Mouse (Mus musculus): ENCODE data around the gene Prr19. TPM values are rescaled to one million over a fixed set of nuclear protein-coding genes. Genes with fewer than 3 reads are reported as not detected.

The Prr19 gene
- polyA plus RNA-seq, 1 experiment = not detected

- H3K4me3 ChIP-seq (ENCODE audit: insufficient read depth, low read length) = no peak overlapping the region
- no peak for TF ChIP-seq CTCF (IDR thresholded peaks at IDR 0.05; ENCODE audit: low read depth, low read length)
- no peak for TF ChIP-seq POLR2A (IDR thresholded peaks at IDR 0.05; ENCODE audit: borderline replicate concordance, low read depth, low read length)
- H3K4me1 ChIP-seq (ENCODE audit: control insufficient read depth, insufficient read depth, low read length) = no peaks in the 10 kb centered on the region
- no peak overlapping the region for H3K27ac ChIP-seq (ENCODE audit: insufficient read depth, low read depth, low read length)
Observed at GRCm38 (mm10) chr7:25341000-25341784, 40.0 kb downstream of the Prr19 start.

GRCm38 (mm10) chr7:25348861-25349260 lies 47.6 kb downstream of the Prr19 start:
- no peak overlapping the region for H3K27ac ChIP-seq (ENCODE audit: insufficient read depth, low read depth, low read length)
- no peaks in the 10 kb centered on the region for H3K4me1 ChIP-seq (ENCODE audit: control insufficient read depth, insufficient read depth, low read length)
- TF ChIP-seq CTCF (IDR thresholded peaks at IDR 0.05; ENCODE audit: low read depth, low read length) (no peak), POLR2A (IDR thresholded peaks at IDR 0.05; ENCODE audit: borderline replicate concordance, low read depth, low read length) (no peak)
- H3K4me3 ChIP-seq (ENCODE audit: insufficient read depth, low read length) = no peak overlapping the region

Other genes with a start within 250 kb of the Prr19 start
- gene Grik5, start 229.1 kb upstream of the Prr19 start, polyA plus RNA-seq (2012; ENCODE audit: insufficient read depth, insufficient read length, missing spikeins) = 1.5 and 2.1 TPM in 2 replicates
- gene Zfp574, start 228.8 kb upstream of the Prr19 start, polyA plus RNA-seq (2012; ENCODE audit: insufficient read depth, insufficient read length, missing spikeins) = 9.6 and 9.7 TPM in 2 replicates
- 105 and 121 TPM in 2 replicates for gene Pou2f2, start 121.7 kb upstream of the Prr19 start, polyA plus RNA-seq (2012; ENCODE audit: insufficient read depth, insufficient read length, missing spikeins)
- 12.6 and 12.7 TPM in 2 replicates for gene Dedd2, start 80.8 kb upstream of the Prr19 start, polyA plus RNA-seq (2012; ENCODE audit: insufficient read depth, insufficient read length, missing spikeins)
- gene Zfp526, start 80.0 kb upstream of the Prr19 start, polyA plus RNA-seq (2012; ENCODE audit: insufficient read depth, insufficient read length, missing spikeins) = 5.0 and 6.4 TPM in 2 replicates
- gene Gsk3a, start 63.6 kb upstream of the Prr19 start, polyA plus RNA-seq (2012; ENCODE audit: insufficient read depth, insufficient read length, missing spikeins) = 78.6 and 87.1 TPM in 2 replicates
- gene Erf, start 50.6 kb upstream of the Prr19 start, polyA plus RNA-seq (2012; ENCODE audit: insufficient read depth, insufficient read length, missing spikeins) = 22.7 and 27.8 TPM in 2 replicates
- 251 and 272 TPM in 2 replicates for gene Cic, start 33.7 kb upstream of the Prr19 start, polyA plus RNA-seq (2012; ENCODE audit: insufficient read depth, insufficient read length, missing spikeins)
- 35.5 and 38.0 TPM in 2 replicates for gene Pafah1b3, start 3.4 kb upstream of the Prr19 start, polyA plus RNA-seq (2012; ENCODE audit: insufficient read depth, insufficient read length, missing spikeins)
- gene Tmem145, start 4.7 kb downstream of the Prr19 start, polyA plus RNA-seq (2012; ENCODE audit: insufficient read depth, insufficient read length, missing spikeins) = not detected in 2 replicates
- 13.2 and 13.8 TPM in 2 replicates for gene Megf8, start 15.8 kb downstream of the Prr19 start, polyA plus RNA-seq (2012; ENCODE audit: insufficient read depth, insufficient read length, missing spikeins)
- not detected in 2 replicates for gene Cnfn, start 68.3 kb downstream of the Prr19 start, polyA plus RNA-seq (2012; ENCODE audit: insufficient read depth, insufficient read length, missing spikeins)
- gene Lipe, start 97.3 kb downstream of the Prr19 start, polyA plus RNA-seq (2012; ENCODE audit: insufficient read depth, insufficient read length, missing spikeins) = 28.7 and 37.1 TPM in 2 replicates
- not detected in 2 replicates for gene Cxcl17, start 111.5 kb downstream of the Prr19 start, polyA plus RNA-seq (2012; ENCODE audit: insufficient read depth, insufficient read length, missing spikeins)
- gene Ceacam1, start 176.2 kb downstream of the Prr19 start, polyA plus RNA-seq (2012; ENCODE audit: insufficient read depth, insufficient read length, missing spikeins) = 20.1 and 21.5 TPM in 2 replicates
- gene Ceacam2, start 238.4 kb downstream of the Prr19 start, polyA plus RNA-seq (2012; ENCODE audit: insufficient read depth, insufficient read length, missing spikeins) = 0.52 TPM in 1 of 2 replicates, not detected in the other